Mouse (Mus musculus): ENCODE measurements at regions not wholly inside any gene's neighbourhood (a gene's known extent, or its start where the extent isn't known, plus 50 kb on each side); places are given as distances from the start of the nearest gene placed in this dataset.

DNA sequence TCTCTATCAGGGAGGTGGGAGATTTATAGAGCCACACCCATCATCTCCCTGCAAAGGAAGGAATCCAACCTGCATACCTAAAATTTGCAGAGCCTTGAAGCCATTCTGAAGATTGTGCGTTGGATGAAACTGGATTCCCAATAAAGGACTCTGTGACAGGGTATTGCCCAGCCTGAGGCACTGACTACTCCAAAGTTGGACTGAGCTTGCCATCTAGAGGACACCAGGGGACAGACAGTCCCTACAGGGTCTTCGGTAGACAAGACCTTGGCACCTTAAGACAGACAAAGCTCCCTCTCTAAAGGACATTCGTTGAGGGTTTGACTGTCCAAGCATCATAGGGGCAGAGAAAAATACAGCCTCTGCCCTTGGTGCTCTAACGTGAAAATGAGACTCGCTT is 243.4 kb downstream of the Gsdmc2 start:
- ATAC-seq (ENCODE audit: extremely low read depth, insufficient number of reproducible peaks, low FRiP score, poor library complexity, severe bottlenecking) = 0 out of 2 replicates have a peak, but pooled peaks have one; percentile 39

DNA sequence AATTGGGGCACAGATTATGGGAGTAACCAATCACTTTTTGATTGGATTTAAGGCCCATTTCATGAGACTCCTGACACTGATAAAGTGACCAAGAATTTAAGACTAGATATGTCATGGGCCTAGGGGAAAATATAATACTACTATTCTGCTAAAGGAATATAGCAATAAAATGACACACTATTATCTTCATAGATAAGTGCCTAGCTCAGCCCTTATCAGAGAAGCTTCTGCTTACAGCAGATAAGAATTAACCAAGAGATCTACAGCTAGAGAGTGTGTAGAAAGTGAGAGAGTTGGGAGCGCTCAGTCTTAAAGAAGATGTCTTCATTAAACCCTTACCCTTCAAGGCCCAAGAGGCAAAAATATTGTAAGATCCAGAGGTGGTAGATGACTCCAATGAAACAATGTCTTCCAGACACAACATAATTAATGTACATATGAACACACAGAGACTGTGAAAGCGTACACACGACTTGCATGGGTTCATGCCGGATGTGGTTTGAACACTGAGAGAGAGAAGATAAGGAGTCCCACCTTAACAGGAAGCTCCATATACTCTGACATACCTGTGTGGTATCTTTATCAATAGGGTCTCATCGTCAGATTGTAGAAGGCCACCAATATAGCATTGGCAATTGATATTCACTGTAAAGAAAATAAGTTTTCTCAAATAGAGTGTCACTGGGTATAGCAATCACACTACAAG is 252.1 kb downstream of the Gsdmc2 start:
- no peak for ATAC-seq (ENCODE audit: extremely low read depth, insufficient number of reproducible peaks, low FRiP score, poor library complexity, severe bottlenecking)

DNA sequence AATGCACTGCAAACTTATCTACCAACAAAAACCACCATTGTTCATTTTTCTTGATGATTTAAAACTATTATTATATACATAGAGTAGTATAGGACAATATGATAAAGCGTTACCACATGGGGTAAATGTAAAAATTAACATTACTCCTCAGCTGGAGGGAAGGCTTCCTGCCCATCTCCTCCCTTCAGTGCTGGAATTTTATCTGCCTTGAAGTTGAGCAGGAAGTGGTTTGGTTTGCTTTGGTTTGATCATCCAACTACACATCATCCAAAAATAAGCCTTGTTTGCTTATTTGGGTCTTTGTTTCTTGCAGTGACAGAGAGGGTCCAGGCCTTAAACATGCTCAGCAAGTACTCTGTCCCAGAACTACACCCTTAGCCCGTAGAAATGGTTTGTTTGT is 285.7 kb downstream of the Gsdmc2 start:
- ATAC-seq (ENCODE audit: extremely low read depth, insufficient number of reproducible peaks, low FRiP score, poor library complexity, severe bottlenecking) = no peak

DNA sequence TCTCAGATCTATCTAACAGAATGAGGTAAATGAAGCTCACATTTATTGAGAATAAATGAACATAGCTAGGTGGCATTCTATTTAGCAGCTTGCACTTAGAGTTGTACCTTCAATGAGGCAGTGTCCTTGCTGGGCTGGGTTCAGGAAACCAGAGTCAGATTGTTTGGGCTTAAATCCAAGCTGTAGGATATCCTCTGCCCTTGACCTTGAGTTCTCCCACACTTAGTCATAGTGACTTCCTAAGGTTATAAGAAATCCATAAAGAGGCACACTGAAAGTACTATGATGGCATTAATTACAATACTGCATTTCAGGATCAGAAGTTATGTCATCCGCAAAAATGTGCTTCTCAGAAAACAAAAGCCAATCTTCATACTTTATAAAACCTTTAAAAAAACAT is 286.3 kb downstream of the Gsdmc2 start:
- no peak for ATAC-seq (ENCODE audit: extremely low read depth, insufficient number of reproducible peaks, low FRiP score, poor library complexity, severe bottlenecking)

DNA sequence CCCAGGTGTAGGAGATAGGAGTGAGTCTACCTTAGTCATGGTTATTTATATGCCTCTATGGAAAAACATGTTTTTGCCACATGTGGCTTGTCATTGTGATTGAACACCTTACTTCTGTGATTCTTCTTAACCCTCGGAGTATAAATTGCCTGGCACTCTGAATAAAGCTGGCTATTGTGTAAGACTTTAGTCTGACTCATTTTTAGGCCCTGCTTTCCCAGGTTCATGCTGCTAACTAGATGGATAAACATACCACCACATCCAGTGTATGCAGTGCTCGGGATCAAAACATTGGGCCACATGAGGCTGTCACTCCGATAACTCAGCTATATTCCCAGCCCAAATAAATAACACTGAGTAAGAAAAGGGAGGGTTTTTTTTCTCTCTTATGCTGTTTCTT is 287.2 kb downstream of the Gsdmc2 start:
- ATAC-seq (ENCODE audit: extremely low read depth, insufficient number of reproducible peaks, low FRiP score, poor library complexity, severe bottlenecking) = no peak

DNA sequence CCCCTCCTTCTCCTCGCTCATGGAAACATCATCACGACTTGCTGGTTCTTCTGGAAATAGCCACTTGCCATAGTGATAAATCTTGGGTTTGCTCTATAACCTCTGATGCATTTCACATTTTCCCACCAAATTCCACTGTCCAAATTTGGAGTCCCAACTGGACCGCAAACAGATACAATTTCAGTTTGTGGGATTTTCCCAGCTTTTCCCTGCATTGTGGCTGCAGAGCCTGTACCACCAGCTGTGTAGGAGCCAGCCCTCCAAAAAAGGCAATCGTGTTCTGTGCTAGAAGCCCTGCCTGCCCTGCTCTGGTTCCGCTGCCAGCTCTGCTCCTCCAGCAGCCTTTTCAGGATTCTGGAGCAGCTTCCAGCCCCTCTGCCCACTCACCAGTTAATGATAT is 291.4 kb downstream of the Gsdmc2 start:
- ATAC-seq (ENCODE audit: extremely low read depth, insufficient number of reproducible peaks, low FRiP score, poor library complexity, severe bottlenecking) = no peak

DNA sequence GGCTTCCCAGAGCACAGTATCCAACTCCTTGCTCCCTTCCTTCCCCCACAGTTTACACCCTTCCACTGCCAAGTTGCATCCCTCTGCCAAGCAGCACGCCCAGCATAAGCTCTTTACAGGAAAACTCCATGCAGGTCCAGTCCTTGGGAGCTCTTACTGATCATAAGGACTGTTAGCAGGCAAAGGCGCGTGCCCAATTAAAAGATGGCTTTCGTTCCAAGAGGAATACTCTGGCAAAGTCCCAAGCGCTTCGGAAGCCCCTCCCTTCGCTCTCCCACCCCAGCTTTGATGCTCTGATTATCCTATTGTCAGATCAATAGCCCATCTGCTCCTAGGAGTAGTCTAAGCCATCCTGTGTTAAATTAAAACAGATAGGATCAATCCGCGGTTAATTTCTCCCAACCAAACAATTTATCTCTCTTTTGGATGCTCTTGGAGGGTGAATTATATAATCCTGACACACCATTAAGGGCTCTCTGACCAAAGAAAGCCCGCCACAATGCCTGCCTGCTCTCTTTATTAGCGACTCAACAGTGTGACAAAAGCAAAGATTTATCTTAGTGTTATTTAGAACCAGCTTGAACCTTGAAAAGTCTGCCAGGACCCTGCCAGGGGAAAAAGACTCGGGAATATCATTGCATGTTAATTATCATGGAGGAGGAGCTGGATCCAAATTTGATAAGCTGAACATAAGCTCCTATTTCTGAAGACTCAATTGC is 312.5 kb downstream of the Gsdmc2 start:
- no peak for ATAC-seq (ENCODE audit: extremely low read depth, insufficient number of reproducible peaks, low FRiP score, poor library complexity, severe bottlenecking)

DNA sequence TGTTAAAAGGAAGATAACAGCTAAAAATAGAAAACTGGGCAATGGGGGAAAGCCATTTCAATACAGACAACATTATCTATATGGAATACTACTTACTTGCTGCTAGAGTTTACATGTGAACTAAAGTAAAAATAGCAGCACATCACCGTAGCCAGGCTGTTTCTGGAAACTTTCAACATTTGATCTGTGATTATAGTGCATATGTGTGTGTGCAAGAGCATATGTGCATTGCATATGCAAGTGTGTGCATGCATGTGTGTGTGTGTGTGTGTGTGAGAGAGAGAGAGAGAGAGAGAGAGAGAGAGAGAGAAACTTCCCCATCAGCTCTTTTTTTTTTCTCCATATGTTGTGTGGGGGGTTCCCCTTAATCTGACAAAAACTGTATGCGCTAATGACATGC is 317.7 kb downstream of the Gsdmc2 start:
- ATAC-seq (ENCODE audit: extremely low read depth, insufficient number of reproducible peaks, low FRiP score, poor library complexity, severe bottlenecking) = no peak

DNA sequence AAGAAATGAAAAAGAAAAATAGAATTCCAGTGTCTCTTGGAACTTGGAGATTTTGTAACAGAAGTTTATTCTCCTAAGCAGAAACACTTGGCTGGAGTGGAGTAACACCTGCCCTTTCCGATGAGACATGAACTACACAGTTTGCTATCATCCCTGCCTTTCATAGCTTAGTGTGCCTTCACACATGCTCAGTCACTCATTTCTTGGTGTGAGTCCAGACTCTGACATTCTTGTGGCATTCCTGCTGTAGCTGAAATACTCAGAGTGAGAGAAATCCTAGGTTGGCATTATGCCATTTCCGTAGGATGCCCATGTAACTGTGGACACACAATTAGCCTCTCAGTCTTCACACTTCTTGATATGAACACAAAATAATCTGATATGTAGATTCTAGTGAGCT is 318.2 kb downstream of the Gsdmc2 start:
- ATAC-seq (ENCODE audit: extremely low read depth, insufficient number of reproducible peaks, low FRiP score, poor library complexity, severe bottlenecking) = no peak

DNA sequence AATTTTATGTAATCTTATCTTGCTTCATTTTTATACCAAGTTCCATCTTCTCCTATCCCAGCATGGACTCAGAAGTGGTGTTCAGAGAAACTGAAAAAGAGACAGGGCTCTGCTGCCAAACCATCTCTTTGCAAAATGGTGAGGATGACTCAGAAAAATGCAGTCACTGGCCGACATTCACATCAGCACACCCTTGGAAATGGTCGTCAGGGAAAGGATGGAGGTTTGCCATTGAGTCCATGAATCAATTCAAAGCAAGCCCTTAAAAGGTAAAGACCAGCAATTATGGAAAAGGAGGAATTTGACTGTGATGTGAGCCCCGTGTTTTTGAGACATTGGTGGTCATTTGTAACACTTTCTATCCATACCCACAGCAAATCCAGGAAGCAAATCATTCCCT is 327.7 kb downstream of the Gsdmc2 start:
- ATAC-seq (ENCODE audit: extremely low read depth, insufficient number of reproducible peaks, low FRiP score, poor library complexity, severe bottlenecking) = no peak

DNA sequence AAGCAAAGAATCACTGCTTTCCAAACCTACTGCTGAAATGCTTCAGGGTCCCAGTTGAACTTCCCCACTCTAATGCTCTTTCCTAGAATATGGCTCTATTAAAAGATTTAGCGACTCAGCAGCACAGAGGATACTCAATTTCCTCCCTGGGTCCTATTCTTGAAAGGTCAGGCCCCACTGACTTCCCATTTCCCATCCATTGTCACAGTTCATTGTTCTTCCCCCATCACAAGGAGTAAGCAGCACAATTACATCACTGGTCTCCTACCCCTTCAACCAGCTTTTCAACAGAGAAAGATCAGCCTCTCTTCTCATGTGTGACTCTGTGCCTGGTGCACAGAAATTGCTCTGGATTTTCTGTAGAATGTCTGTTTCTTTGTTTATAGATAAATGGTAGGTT is 344.5 kb downstream of the Gsdmc2 start:
- no peak for ATAC-seq (ENCODE audit: extremely low read depth, insufficient number of reproducible peaks, low FRiP score, poor library complexity, severe bottlenecking)

DNA sequence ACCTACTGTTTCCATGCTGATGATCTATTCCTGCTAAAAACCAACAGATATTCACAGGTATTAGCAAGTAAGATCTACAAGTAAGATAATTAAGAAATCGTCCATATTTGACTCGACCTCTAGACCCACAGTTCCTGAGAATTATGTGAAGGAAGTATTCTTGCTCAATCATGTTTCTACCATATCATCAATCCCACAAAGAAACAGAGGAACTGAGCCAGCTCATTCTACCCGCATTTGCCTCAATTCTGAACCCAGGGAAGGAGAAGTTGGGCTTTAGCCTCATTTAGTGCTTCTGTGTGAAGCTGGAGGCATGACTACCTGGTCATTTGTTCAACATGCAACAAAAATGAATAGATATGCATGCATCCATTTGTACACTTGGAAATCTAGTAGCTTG is 346.5 kb downstream of the Gsdmc2 start:
- ATAC-seq (ENCODE audit: extremely low read depth, insufficient number of reproducible peaks, low FRiP score, poor library complexity, severe bottlenecking) = no peak

DNA sequence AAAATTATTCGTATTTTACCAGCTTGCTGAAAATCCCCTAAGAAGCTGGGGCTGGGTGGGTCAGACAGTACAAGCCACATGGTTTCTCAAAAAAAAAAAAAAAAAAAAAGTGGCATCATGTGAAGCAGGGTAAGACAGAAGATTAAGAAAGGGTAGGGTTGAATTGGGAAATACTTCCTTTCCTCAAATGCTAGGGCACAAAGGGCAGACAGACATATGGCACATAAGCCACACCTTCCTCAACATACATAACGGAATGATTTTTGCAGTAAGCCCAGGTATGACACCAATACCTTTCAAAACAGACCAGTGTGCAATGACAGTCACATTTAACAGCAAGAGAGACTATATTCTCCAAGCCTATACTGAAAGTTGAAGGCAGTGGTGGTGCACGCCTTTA is 347.8 kb downstream of the Gsdmc2 start:
- no peak for ATAC-seq (ENCODE audit: extremely low read depth, insufficient number of reproducible peaks, low FRiP score, poor library complexity, severe bottlenecking)

DNA sequence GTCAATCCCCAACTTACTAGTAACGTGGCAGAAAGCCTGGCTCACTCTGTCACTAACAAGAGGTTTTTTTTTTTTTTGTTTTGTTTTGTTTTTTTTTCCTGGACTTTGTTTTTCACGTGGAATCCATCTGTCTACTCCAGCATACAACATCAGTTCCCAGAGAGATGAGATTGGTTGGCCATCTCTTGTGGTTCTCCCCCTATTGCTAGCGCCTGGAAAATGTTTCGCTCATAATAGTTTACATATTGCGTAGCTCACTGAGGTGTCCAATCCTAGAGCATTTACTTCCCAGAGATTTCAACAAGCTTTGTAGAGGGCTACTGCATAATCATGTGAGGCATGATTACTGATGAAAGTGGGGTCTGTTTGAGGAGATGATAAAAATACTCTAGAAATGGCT is 360.1 kb downstream of the Gsdmc2 start:
- no peak for ATAC-seq (ENCODE audit: extremely low read depth, insufficient number of reproducible peaks, low FRiP score, poor library complexity, severe bottlenecking)

DNA sequence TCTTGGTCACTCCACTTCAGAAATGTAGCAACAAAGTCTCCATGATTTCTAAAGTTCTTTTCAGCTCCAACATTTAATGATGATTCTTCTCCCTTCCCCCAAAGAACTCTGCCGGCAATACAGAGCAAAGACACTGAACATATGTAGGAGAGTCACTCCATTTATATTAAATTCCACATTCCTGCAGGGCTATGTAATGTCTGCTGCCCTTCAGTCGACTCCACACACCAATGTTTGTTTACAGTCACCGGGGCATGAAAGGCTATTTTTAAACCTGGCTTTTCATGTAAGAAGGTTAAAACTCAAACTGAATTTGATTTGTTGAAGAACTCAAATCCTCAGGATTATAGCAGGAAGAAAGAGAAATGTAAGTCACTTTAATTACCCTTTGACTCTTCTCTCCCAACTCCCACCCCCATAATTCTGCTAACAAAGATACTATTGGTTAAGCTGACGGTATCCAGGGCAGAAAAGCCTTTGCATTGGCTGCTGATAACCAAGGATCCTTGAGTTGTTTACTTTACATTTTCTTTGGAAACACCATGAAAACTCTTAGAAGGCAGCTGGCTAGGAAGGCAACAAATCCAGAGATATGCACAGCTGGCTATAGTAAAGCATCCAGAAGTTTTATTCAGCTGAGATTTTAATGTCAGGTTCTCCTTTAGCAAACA is 360.6 kb downstream of the Gsdmc2 start:
- ATAC-seq (ENCODE audit: extremely low read depth, insufficient number of reproducible peaks, low FRiP score, poor library complexity, severe bottlenecking) = no peak

DNA sequence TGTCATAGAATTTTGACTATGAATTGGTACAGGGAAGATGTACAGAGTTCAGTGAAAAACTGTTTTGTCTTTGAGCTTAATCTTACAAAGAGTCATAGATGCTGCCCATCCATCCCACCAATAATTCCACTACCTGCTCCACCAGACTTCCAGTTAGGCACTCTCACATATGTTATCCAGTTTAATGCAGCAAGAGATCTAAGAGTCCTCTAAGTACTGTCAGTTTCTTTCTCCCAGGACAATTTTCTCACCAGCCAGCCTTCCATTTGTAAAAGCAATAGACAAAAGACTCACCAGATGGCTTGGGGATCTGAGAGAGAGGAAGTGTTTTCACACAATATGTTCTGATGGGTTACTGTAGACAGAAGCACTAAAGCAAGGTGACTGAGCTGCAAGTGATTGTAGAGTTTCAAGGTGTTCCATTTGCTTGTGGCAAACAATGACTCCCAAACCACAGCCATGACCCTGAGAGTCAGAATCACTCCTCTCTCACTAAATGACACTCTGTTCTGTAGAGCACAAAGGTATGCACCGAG is 365.6 kb downstream of the Gsdmc2 start:
- no peak for ATAC-seq (ENCODE audit: extremely low read depth, insufficient number of reproducible peaks, low FRiP score, poor library complexity, severe bottlenecking)

DNA sequence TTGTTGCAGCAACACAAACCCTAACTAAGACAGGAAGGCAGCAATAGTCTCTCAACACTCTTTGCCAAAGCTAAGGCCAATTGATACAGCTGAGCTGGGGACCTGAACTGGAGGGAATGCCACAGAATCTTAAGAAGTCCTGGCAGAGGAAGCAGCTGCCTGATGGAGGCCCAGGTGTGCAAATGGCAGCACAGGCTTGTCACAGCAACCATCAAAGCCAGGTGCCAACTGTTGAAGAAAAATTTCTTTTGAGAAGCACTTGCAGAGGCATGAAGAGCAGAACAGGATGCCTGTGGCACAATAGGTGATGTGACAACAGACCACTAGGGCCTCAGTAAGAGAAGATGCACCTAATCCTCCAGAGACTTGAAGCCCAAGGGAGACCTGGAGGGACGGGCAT is 378.1 kb downstream of the Gsdmc2 start:
- no peak for ATAC-seq (ENCODE audit: extremely low read depth, insufficient number of reproducible peaks, low FRiP score, poor library complexity, severe bottlenecking)

DNA sequence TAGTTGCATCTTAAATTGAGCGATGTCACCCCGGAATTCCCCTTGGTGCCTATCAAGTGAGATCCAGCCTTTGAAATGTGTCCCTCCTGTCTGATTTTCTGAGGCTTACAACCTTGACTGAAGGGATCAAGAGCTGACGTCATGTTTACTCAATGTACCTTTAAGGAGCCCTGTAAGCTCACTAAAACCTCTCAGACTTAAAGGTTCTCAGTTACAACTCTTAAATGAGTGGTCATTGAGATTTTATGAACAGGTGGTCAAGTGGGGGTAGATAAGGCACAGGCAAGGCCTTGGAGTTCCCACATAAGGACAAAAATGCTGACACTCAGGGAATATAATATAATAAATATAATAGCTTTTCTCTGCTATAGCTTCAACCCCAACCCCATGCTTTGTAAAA is 392.4 kb downstream of the Gsdmc2 start:
- ATAC-seq (ENCODE audit: extremely low read depth, insufficient number of reproducible peaks, low FRiP score, poor library complexity, severe bottlenecking) = no peak

DNA sequence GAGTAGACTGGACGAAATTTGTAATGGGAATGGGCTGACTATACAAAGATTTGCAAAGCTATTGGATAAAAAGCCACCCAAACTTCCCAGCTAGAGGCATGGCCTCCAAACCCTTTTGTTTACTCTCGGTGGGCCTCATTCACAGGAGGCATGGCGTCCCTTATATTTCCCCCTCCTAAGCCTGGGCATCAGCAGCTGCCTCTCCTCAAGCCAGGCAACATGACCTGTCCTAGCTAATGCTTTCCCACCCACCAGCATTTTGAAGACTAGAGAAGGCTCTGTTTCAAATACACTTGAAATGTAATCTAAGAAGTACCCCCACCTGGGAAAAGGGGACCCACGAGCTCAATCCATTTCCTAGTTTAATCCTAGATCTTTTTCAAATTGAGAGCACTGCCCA is 398.7 kb downstream of the Gsdmc2 start:
- ATAC-seq (ENCODE audit: extremely low read depth, insufficient number of reproducible peaks, low FRiP score, poor library complexity, severe bottlenecking) = no peak

DNA sequence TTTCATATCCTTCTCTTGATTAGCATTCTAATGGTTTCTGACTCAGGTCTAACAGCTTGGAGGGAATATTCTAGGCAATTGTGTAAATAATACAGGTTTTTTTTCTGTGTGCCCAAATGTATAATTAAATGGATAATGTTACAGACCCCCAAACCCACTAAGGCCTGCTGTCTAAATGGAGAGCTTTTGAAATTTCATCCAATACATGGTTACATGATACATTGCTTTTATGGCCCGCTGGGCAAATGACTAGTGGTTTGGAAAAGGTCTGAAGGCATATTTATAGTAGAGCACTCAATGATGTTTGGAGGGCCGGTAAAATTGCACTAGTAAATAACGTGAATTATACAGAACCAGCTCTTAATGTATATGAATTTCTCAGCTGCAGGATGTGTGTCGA is 400.0 kb downstream of the Gsdmc2 start:
- no peak for ATAC-seq (ENCODE audit: extremely low read depth, insufficient number of reproducible peaks, low FRiP score, poor library complexity, severe bottlenecking)

All from neutrophil, adult 5-6 weeks (primary cell).